ENCODE assay signal across 11 mouse cellular contexts in genomic region chr8:95432471-95432870, GRCm38 (mm10). TPM values are rescaled to one million over a fixed set of nuclear protein-coding genes. Genes with fewer than 3 reads are reported as not detected.
DNase-seq lines count a peak whose midpoint lies in the region; ATAC-seq and TF ChIP-seq lines count a peak whose summit lies in the region.
"Had no signal": no experiment of that assay in that cellular context is flagged by ENCODE, and none has a peak within 500 bp of the region (broad histone marks: within the 10 kb centered on the region; RNA-seq: fewer than 3 reads in every experiment).

No protein-coding gene starts in this region.

- no peak for TF ChIP-seq CTCF in MEL (IDR thresholded peaks at IDR 0.05 in 2 of 3, conservative IDR thresholded peaks at IDR 0.05 in 1 of 3; ENCODE audit: control insufficient read depth in 1 of 3, insufficient read depth in 1 of 3, low read depth in 2 of 3, low read length in 3 of 3, poor library complexity in 1 of 3, severe bottlenecking in 1 of 3)

- peak; percentile 36 for DNase-seq in heart, postnatal 4 days
- DNase-seq in heart, postnatal 14 days: no peak
- DNase-seq in MEL (ENCODE audit: low read depth, low spot score): peak; percentile 41
- DNase-seq in liver, embryonic 13.5 days: no peak
- no peak for DNase-seq in layer of hippocampus, adult 8-10 months (ENCODE audit: low spot score in 2 of 2)
- no peak for DNase-seq in gastrocnemius, postnatal 14 days
- DNase-seq: adrenal gland, adult 8-10 months; cerebellum, adult 18-20 months; retina, postnatal 1 day had no signal

- ATAC-seq in forebrain, embryonic 12.5 days (ENCODE audit: low FRiP score): no peak
- no peak for ATAC-seq in liver, embryonic 13.5 days (ENCODE audit: low read depth)

- no peak overlapping the region for H3K9ac ChIP-seq in MEL (ENCODE audit: control insufficient read depth, low read depth, low read length, poor library complexity, severe bottlenecking)
- H3K9ac ChIP-seq in forebrain, embryonic 12.5 days: peak overlapping the region; percentile 80; the same call in 1 of the 2 replicates
- no peak overlapping the region for H3K9ac ChIP-seq in liver, embryonic 13.5 days

- TF ChIP-seq RAD21 in MEL (IDR thresholded peaks at IDR 0.05; ENCODE audit: low read depth, low read length): no peak

- WGBS in forebrain, embryonic 12.5 days: 88% methylated on average over 3 of the region's 3 CpGs
- whole genome bisulfite sequencing in liver, embryonic 13.5 days (ENCODE audit: insufficient replicate concordance): 70% methylated on average over 3 of the region's 3 CpGs

- H3K4me3 ChIP-seq in MEL (ENCODE audit: control insufficient read depth in 1 of 2, insufficient read depth in 1 of 2, low read depth in 2 of 2, low read length in 2 of 2): no peak overlapping the region; a peak in 1 of 4 replicates
- no peak overlapping the region for H3K4me3 ChIP-seq in forebrain, embryonic 12.5 days (replicated peaks)
- H3K4me3 ChIP-seq in liver, embryonic 13.5 days (replicated peaks): no peak overlapping the region

- peak overlapping the region; percentile 91 for H3K4me2 ChIP-seq in forebrain, embryonic 12.5 days
- H3K4me2 ChIP-seq in liver, embryonic 13.5 days: peak overlapping the region; percentile 95; the same call in 1 of the 2 replicates

- intact Hi-C loops in heart, postnatal 14 days (cut with DNase I): loop anchor here (2.0 kb wide), 1 partner anchor 80 kb away; the partner anchor contains the start of gene Mmp15
- intact Hi-C loops in gastrocnemius, postnatal 14 days (cut with DNase I; ENCODE audit: low total_unique reads): no loop called here

- H3K27me3 ChIP-seq in MEL (ENCODE audit: control insufficient read depth in 1 of 2, insufficient read depth in 2 of 2, low read length in 2 of 2): no peaks in the 10 kb centered on the region
- H3K27me3 ChIP-seq in forebrain, embryonic 12.5 days: no peaks in the 10 kb centered on the region
- no peaks in the 10 kb centered on the region for H3K27me3 ChIP-seq in liver, embryonic 13.5 days

- TF ChIP-seq EP300 in MEL (IDR thresholded peaks at IDR 0.05; ENCODE audit: low read depth in 1 of 2, low read length in 2 of 2): no peak

- H3K79me2 ChIP-seq in MEL (ENCODE audit: control insufficient read depth, insufficient read depth, low read length, poor library complexity): peaks cover 44% of the 10 kb centered on the region

- H3K4me1 ChIP-seq in MEL (ENCODE audit: control insufficient read depth in 1 of 2, insufficient read depth in 2 of 2, low read length in 2 of 2): peaks cover 18 to 41% of the 10 kb centered on the region in 2 experiments
- H3K4me1 ChIP-seq in forebrain, embryonic 12.5 days: peaks cover 65% of the 10 kb centered on the region
- peaks cover 71% of the 10 kb centered on the region for H3K4me1 ChIP-seq in liver, embryonic 13.5 days (replicated peaks)

- H3K36me3 ChIP-seq in MEL (ENCODE audit: control insufficient read depth in 1 of 2, insufficient read depth in 2 of 2, low read length in 2 of 2): peaks cover 0 to 33% of the 10 kb centered on the region in 2 experiments; a peak in 2 of 4 replicates
- H3K36me3 ChIP-seq in forebrain, embryonic 12.5 days (replicated peaks): no peaks in the 10 kb centered on the region
- no peaks in the 10 kb centered on the region for H3K36me3 ChIP-seq in liver, embryonic 13.5 days

- H3K27ac ChIP-seq in MEL (ENCODE audit: control insufficient read depth, low read depth, low read length): no peak overlapping the region; the same call in 1 of the 2 replicates
- H3K27ac ChIP-seq in forebrain, embryonic 12.5 days: no peak overlapping the region
- H3K27ac ChIP-seq in liver, embryonic 13.5 days: no peak overlapping the region

- no peak for TF ChIP-seq POLR2A in MEL (IDR thresholded peaks at IDR 0.05; ENCODE audit: control insufficient read depth in 1 of 2, insufficient read depth in 1 of 2, low read depth in 1 of 2, low read length in 2 of 2, poor library complexity in 1 of 2)

- no peaks in the 10 kb centered on the region for H3K9me3 ChIP-seq in MEL (replicated peaks; ENCODE audit: insufficient read depth, low read length)
- no peaks in the 10 kb centered on the region for H3K9me3 ChIP-seq in forebrain, embryonic 12.5 days
- H3K9me3 ChIP-seq in liver, embryonic 13.5 days (replicated peaks): no peaks in the 10 kb centered on the region
- H3K9me3 ChIP-seq: G1E had no signal

TF ChIP-seq in MEL, 35 proteins besides CTCF, POLR2A, EP300 and RAD21:
- TF ChIP-seq POLR2AphosphoS2 (IDR thresholded peaks at IDR 0.05; ENCODE audit: low read length) (no peak), MXI1 (IDR thresholded peaks at IDR 0.05; ENCODE audit: low read depth, low read length) (no peak), USF2 (IDR thresholded peaks at IDR 0.05; ENCODE audit: borderline replicate concordance in 1 of 2, insufficient read depth in 1 of 2, low read depth in 1 of 2, low read length in 2 of 2) (no peak), SMC3 (IDR thresholded peaks at IDR 0.05; ENCODE audit: low read depth, low read length) (no peak), TCF12 (IDR thresholded peaks at IDR 0.05; ENCODE audit: low read depth, low read length) (no peak), ZKSCAN1 (IDR thresholded peaks at IDR 0.05; ENCODE audit: low read depth, low read length) (no peak), UBTF (IDR thresholded peaks at IDR 0.05; ENCODE audit: borderline replicate concordance, insufficient read depth, low read depth, low read length) (no peak), USF1 (IDR thresholded peaks at IDR 0.05; ENCODE audit: low read depth, low read length) (no peak), ETS1 (IDR thresholded peaks at IDR 0.05; ENCODE audit: low read depth, low read length) (no peak), TBP (IDR thresholded peaks at IDR 0.05; ENCODE audit: low read depth, low read length) (no peak), BHLHE40 (IDR thresholded peaks at IDR 0.05; ENCODE audit: borderline replicate concordance, low read depth, low read length) (no peak)
TF ChIP-seq in MEL: peak in this region for 0.

RNA-seq across cellular contexts. Expression of gene Cfap20, which starts 2.2 kb away (rescaled TPM):
- 10 to 100 TPM; 66.9 to 72.9 TPM for total RNA-seq in heart, postnatal 4 days (2021)
- total RNA-seq in heart, postnatal 14 days (2021): 10 to 100 TPM; 32.9 to 38.7 TPM
- 56.2 and 62.0 TPM in 2 replicates for total RNA-seq in MEL (2012; rRNA removed)
- polyA plus RNA-seq in MEL (2012; ENCODE audit: insufficient read depth in 1 of 2, insufficient read length in 2 of 2, low read depth in 1 of 2, low replicate concordance in 2 of 2, missing spikeins in 1 of 2): 100 to 1,000 TPM in 1 of 2 experiments, 10 to 100 TPM in 1; 77.7 to 281 TPM
- polyA plus RNA-seq in forebrain, embryonic 12.5 days (2016; fragmentation: Nextera tagmentation; extraction: Ambion mirVana): 139 and 140 TPM in 2 replicates
- 41.2 TPM in 2 replicates for polyA plus RNA-seq in liver, embryonic 13.5 days (2015; fragmentation: Nextera tagmentation; extraction: Ambion mirVana)
- total RNA-seq in layer of hippocampus, adult 8-10 months (2022): 10 to 100 TPM; 48.2 to 65.2 (median 54.6) TPM
- 10 to 100 TPM in 1 of 2 experiments, 1 to 10 TPM in 1; 9.7 to 13.1 TPM for total RNA-seq in gastrocnemius, postnatal 14 days (2021)

RNA-seq across cellular contexts. Expression of gene Csnk2a2, which starts 57.4 kb away (rescaled TPM):
- total RNA-seq in heart, postnatal 4 days (2021): 10 to 100 TPM; 52.5 to 59.4 TPM
- 10 to 100 TPM; 32.8 to 35.0 TPM for total RNA-seq in heart, postnatal 14 days (2021)
- 42.3 and 44.0 TPM in 2 replicates for total RNA-seq in MEL (2012; rRNA removed)
- polyA plus RNA-seq in MEL (2012; ENCODE audit: insufficient read depth in 1 of 2, insufficient read length in 2 of 2, low read depth in 1 of 2, low replicate concordance in 2 of 2, missing spikeins in 1 of 2): 100 to 1,000 TPM in 1 of 2 experiments, not detected in 1; 121 TPM
- polyA plus RNA-seq in forebrain, embryonic 12.5 days (2016; fragmentation: Nextera tagmentation; extraction: Ambion mirVana): 13.6 and 13.7 TPM in 2 replicates
- 4.9 and 6.2 TPM in 2 replicates for polyA plus RNA-seq in liver, embryonic 13.5 days (2015; fragmentation: Nextera tagmentation; extraction: Ambion mirVana)
- 10 to 100 TPM; 61.1 to 82.5 (median 70.6) TPM for total RNA-seq in layer of hippocampus, adult 8-10 months (2022)
- 10 to 100 TPM; 22.4 to 30.3 TPM for total RNA-seq in gastrocnemius, postnatal 14 days (2021)

Comparison
In these comparisons a context has a peak if more than half of its experiments do, and no peak if none do; other contexts are left out.
1. DNase-seq: peak in heart, postnatal 4 days (single experiment) and MEL (single experiment); none in heart, postnatal 14 days (0 of 2), liver, embryonic 13.5 days (single experiment), layer of hippocampus, adult 8-10 months (0 of 2) and gastrocnemius, postnatal 14 days (single experiment).